Mouse (Mus musculus) stomach, postnatal 0 days (tissue): ENCODE measurements at regions not wholly inside any gene's neighbourhood (a gene's known extent, or its start where the extent isn't known, plus 50 kb on each side); places are given as distances from the start of the nearest gene placed in this dataset.

Experiments used
- ATAC-seq: fragments of 200-750 bp; cut with Nextera tagmentation; 2 replicates; pipeline ENCODE4 v1.8.0; 2017; ENCODE audit not compliant: low FRiP score, low TSS enrichment
- DNase-seq: peaks from one replicate; pipeline ENCODE4 v3.0.0-alpha.2; 2016; ENCODE audit warnings: low spot score
- H3K27ac ChIP-seq: fragments of 300-500 bp; sonication (generic); replicated peaks from 2 replicates; pipeline ENCODE4 v1.5.1; 2014; ENCODE audit warnings: mild to moderate bottlenecking, control low read depth
- H3K27me3 ChIP-seq: fragments of 300-500 bp; sonication (generic); 2 replicates; pipeline ENCODE4 v1.6.1; 2014; ENCODE audit warnings: low read length; ENCODE audit not compliant: control insufficient read depth, insufficient read depth
- H3K36me3 ChIP-seq: fragments of 300-500 bp; sonication (generic); 2 replicates; pipeline ENCODE4 v1.6.1; 2014; ENCODE audit warnings: low read length, mixed read lengths; ENCODE audit not compliant: control insufficient read depth, insufficient read depth
- H3K4me1 ChIP-seq: fragments of 300-500 bp; sonication (generic); replicated peaks from 2 replicates; pipeline ENCODE4 v1.6.1; 2014; ENCODE audit warnings: antibody characterized with exemption; ENCODE audit not compliant: control insufficient read depth, insufficient read depth
- H3K4me2 ChIP-seq: fragments of 300-500 bp; sonication (generic); replicated peaks from 2 replicates; pipeline ENCODE4 v1.6.1; 2014; ENCODE audit warnings: low read depth, mild to moderate bottlenecking, control low read depth, moderate library complexity
- H3K4me3 ChIP-seq: fragments of 300-500 bp; sonication (generic); 2 replicates; pipeline ENCODE4 v1.5.1; 2014; ENCODE audit warnings: low read depth, low read length, control low read depth
- H3K9ac ChIP-seq: fragments of 300-500 bp; sonication (generic); 2 replicates; pipeline ENCODE4 v1.6.1; 2014; ENCODE audit warnings: mild to moderate bottlenecking, low read length, control low read depth, mixed read lengths
- H3K9me3 ChIP-seq: fragments of 300-500 bp; sonication (generic); 2 replicates; pipeline ENCODE4 v1.6.1; 2016; ENCODE audit warnings: low read length; ENCODE audit not compliant: control insufficient read depth
- CTCF ChIP-seq: IDR thresholded peaks from 2 replicates; pipeline ENCODE4 v1.5.1; 2016; ENCODE audit warnings: antibody characterized with exemption, low read depth, mild to moderate bottlenecking, moderate library complexity
- EP300 ChIP-seq: optimal IDR thresholded peaks from 2 replicates; pipeline ENCODE3; 2016; ENCODE audit warnings: antibody characterized with exemption
- WGBS: fragments of 180-500 bp; shearing (Covaris S2); extraction: QIAGEN DNeasy Blood & Tissue Kit; methylation state at CpG from one replicate; pipeline ENCODE4 v1.1.7; 2014; 5-methylcytosine and 5-hydroxymethylcytosine counted together

GRCm38 (mm10) chr19:44651605-44652004 is 89.0 kb downstream of the Hif1an start:
- no peak overlapping the region for H3K4me2 ChIP-seq
- ATAC-seq: no peak
- H3K4me1 ChIP-seq: no peaks in the 10 kb centered on the region
- no peaks in the 10 kb centered on the region for H3K9me3 ChIP-seq
- no peak for DNase-seq
- peaks cover 2% of the 10 kb centered on the region; the same call in 1 of the 2 replicates for H3K27me3 ChIP-seq
- H3K9ac ChIP-seq: no peak overlapping the region
- H3K27ac ChIP-seq: no peak overlapping the region
- TF ChIP-seq CTCF: 0 out of 2 replicates have a peak, but pooled peaks have one; percentile 15
- TF ChIP-seq EP300: no peak
- H3K36me3 ChIP-seq: no peaks in the 10 kb centered on the region
- WGBS: 5% methylated on average over 4 of the region's 4 CpGs
- H3K4me3 ChIP-seq: no peak overlapping the region

- Histone ChIP-seq H3K9me3 (no peaks in the 10 kb centered on the region), H3K9ac (no peak overlapping the region), H3K27ac (no peak overlapping the region), H3K27me3 (peaks cover 2% of the 10 kb centered on the region; the same call in 1 of the 2 replicates), H3K4me3 (no peak overlapping the region), H3K4me1 (no peaks in the 10 kb centered on the region), H3K4me2 (no peak overlapping the region), H3K36me3 (no peaks in the 10 kb centered on the region)
- 8% methylated on average over 6 of the region's 6 CpGs for WGBS
- DNase-seq (peak; percentile 55), ATAC-seq (no peak)
- TF ChIP-seq CTCF (peak; percentile 80), EP300 (no peak)
Observed at GRCm38 (mm10) chr19:44655719-44656118, 93.1 kb downstream of the Hif1an start.

- Histone ChIP-seq H3K9me3 (no peaks in the 10 kb centered on the region), H3K36me3 (no peaks in the 10 kb centered on the region), H3K4me1 (no peaks in the 10 kb centered on the region), H3K9ac (no peak overlapping the region), H3K4me2 (no peak overlapping the region), H3K4me3 (no peak overlapping the region), H3K27ac (no peak overlapping the region), H3K27me3 (peaks cover 2% of the 10 kb centered on the region; the same call in 1 of the 2 replicates)
- WGBS: 7% methylated on average over 10 of the region's 10 CpGs
- DNase-seq: no peak
- no peak for ATAC-seq
- TF ChIP-seq EP300: no peak
- TF ChIP-seq CTCF: no peak
Observed at GRCm38 (mm10) chr19:44659316-44659715, 96.5 kb upstream of the Pax2 start.

- H3K27me3 ChIP-seq: peaks cover 24% of the 10 kb centered on the region; the same call in 1 of the 2 replicates
- no peaks in the 10 kb centered on the region for H3K4me1 ChIP-seq
- 0% methylated on average over 13 of the region's 14 CpGs for WGBS
- no peaks in the 10 kb centered on the region for H3K36me3 ChIP-seq
- ATAC-seq (no peak), DNase-seq (no peak)
- TF ChIP-seq CTCF (no peak), EP300 (no peak)
- no peak overlapping the region for H3K4me2 ChIP-seq
- H3K27ac ChIP-seq: no peak overlapping the region
- no peak overlapping the region for H3K4me3 ChIP-seq
- no peaks in the 10 kb centered on the region for H3K9me3 ChIP-seq
- no peak overlapping the region for H3K9ac ChIP-seq
Observed at GRCm38 (mm10) chr19:44669535-44669958, 86.3 kb upstream of the Pax2 start.

GRCm38 (mm10) chr19:44674621-44675245 is 81.1 kb upstream of the Pax2 start:
- Histone ChIP-seq H3K27me3 (peaks cover 27% of the 10 kb centered on the region; the same call in 1 of the 2 replicates), H3K9me3 (no peaks in the 10 kb centered on the region), H3K4me3 (no peak overlapping the region), H3K36me3 (no peaks in the 10 kb centered on the region), H3K4me1 (no peaks in the 10 kb centered on the region), H3K9ac (no peak overlapping the region), H3K27ac (no peak overlapping the region), H3K4me2 (no peak overlapping the region)
- DNase-seq (no peak), ATAC-seq (no peak)
- no peak for TF ChIP-seq CTCF
- no peak for TF ChIP-seq EP300
- 10% methylated on average over 45 of the region's 45 CpGs for WGBS

- Histone ChIP-seq H3K9ac (no peak overlapping the region), H3K27me3 (peaks cover 16% of the 10 kb centered on the region; the same call in 1 of the 2 replicates), H3K4me1 (no peaks in the 10 kb centered on the region), H3K4me3 (no peak overlapping the region), H3K27ac (no peak overlapping the region), H3K36me3 (no peaks in the 10 kb centered on the region), H3K9me3 (no peaks in the 10 kb centered on the region), H3K4me2 (no peak overlapping the region)
- TF ChIP-seq EP300 (no peak), CTCF (no peak)
- DNase-seq (no peak), ATAC-seq (no peak)
- 5% methylated on average over 12 of the region's 12 CpGs for WGBS
Observed at GRCm38 (mm10) chr19:44676555-44677120, 79.2 kb upstream of the Pax2 start.
